Mouse (Mus musculus) cortical plate, adult 2 months (tissue): ENCODE results near the gene Abcb11.

ENCODE experiments used
- CTCF ChIP-seq: fragments of 200-500 bp; IDR thresholded peaks from 2 replicates; pipeline ENCODE4 v1.5.1; 2011; ENCODE audit warnings: mild to moderate bottlenecking, control low read depth, low read length; ENCODE audit not compliant: insufficient read depth; ENCODE audit errors: extremely low read depth
- POLR2A ChIP-seq: fragments of 200-500 bp; IDR thresholded peaks from 2 replicates; pipeline ENCODE4 v1.6.1; 2011; ENCODE audit warnings: mild to moderate bottlenecking, low read length, control low read depth; ENCODE audit not compliant: insufficient read depth; ENCODE audit errors: extremely low read depth

DNA sequence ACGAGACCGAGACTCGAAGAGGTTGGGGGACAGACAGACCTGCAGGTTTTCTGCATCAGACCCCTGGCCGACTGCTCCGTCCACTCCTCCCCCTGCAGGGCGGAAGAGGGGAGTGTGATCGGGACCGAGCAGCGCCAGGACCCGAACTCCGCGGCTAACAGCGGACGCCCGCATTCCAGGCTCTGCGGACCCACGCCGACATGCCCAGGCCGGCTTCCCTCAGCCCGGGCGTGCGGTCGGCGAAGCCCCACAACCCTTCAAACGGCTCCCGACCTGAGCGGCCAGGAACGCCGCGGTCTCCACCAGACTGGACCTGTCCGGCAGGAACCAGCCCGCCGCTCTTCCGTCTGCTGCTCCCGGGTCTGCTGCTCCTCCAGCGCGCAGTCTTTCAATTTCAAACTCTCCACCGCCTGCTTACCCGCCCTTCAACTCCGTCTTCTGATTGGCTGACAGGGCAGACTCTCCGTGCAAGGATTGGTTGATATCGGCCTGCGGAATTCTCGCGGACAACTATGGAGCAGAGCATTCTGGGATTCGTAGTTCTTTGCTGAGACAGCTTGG, 136.5 kb downstream of the Abcb11 start, which contains the start of gene Spc25:
- TF ChIP-seq POLR2A (no peak), CTCF (no peak)
